In genomic region chr9:7744156-7744555, GRCm38 (mm10) we compare ENCODE assay signal across 28 mouse cellular contexts. TPM values are rescaled to one million over a fixed set of nuclear protein-coding genes. Genes with fewer than 3 reads are reported as not detected.
"Had no signal": no experiment of that assay in that cellular context is flagged by ENCODE, and none has a peak within 500 bp of the region (broad histone marks: within the 10 kb centered on the region; RNA-seq: fewer than 3 reads in every experiment).

No protein-coding gene starts in this region.

- DNase-seq: gastrocnemius, postnatal 14 days; gastrocnemius, postnatal 36 days; heart, adult 18-20 months; heart, postnatal 14 days; heart, postnatal 36 days; kidney, adult 11 months; kidney, adult 2 months; kidney, adult 9 months; kidney, postnatal 14 days; kidney, postnatal 36 days; layer of hippocampus, adult 9-11 months; layer of hippocampus, postnatal 36 days; left cerebral cortex, postnatal 4 days had no signal

- H3K36me3 ChIP-seq: heart, embryonic 13.5 days; heart, embryonic 15.5 days; hindbrain, embryonic 13.5 days; hindbrain, embryonic 15.5 days; kidney, embryonic 15.5 days; limb, embryonic 13.5 days; limb, embryonic 15.5 days; liver, embryonic 12.5 days had no signal

- H3K4me3 ChIP-seq: heart, embryonic 13.5 days; heart, embryonic 15.5 days; hindbrain, embryonic 13.5 days; hindbrain, embryonic 15.5 days; kidney, embryonic 15.5 days; limb, embryonic 13.5 days; limb, embryonic 15.5 days; liver, embryonic 12.5 days had no signal

- H3K27me3 ChIP-seq: heart, embryonic 13.5 days; heart, embryonic 15.5 days; hindbrain, embryonic 13.5 days; hindbrain, embryonic 15.5 days; kidney, embryonic 15.5 days; limb, embryonic 13.5 days; limb, embryonic 15.5 days; liver, embryonic 12.5 days had no signal

- H3K4me1 ChIP-seq: heart, embryonic 13.5 days; heart, embryonic 15.5 days; hindbrain, embryonic 13.5 days; hindbrain, embryonic 15.5 days; kidney, embryonic 15.5 days; limb, embryonic 13.5 days; limb, embryonic 15.5 days; liver, embryonic 12.5 days had no signal

- H3K27ac ChIP-seq: heart, embryonic 13.5 days; heart, embryonic 15.5 days; hindbrain, embryonic 13.5 days; hindbrain, embryonic 15.5 days; hindbrain, postnatal 0 days; kidney, embryonic 15.5 days; kidney, postnatal 0 days; limb, embryonic 13.5 days; limb, embryonic 15.5 days; liver, embryonic 12.5 days had no signal

RNA-seq across cellular contexts. Expression of gene Mmp7, which starts 52.3 kb away (rescaled TPM):
- polyA plus RNA-seq: heart, embryonic 11.5 days; heart, embryonic 13.5 days; heart, embryonic 15.5 days; heart, postnatal 0 days; hindbrain, embryonic 11.5 days; hindbrain, embryonic 13.5 days; hindbrain, embryonic 15.5 days; hindbrain, postnatal 0 days; kidney, adult 2 months; kidney, embryonic 15.5 days; limb, embryonic 11.5 days; limb, embryonic 13.5 days; liver, adult 2 months; liver, embryonic 12.5 days had no signal
